Mouse (Mus musculus) G1E (cell line): ENCODE results near the gene Tbc1d16.

Experiments used
- CTCF ChIP-seq: IDR thresholded peaks from 2 replicates; pipeline ENCODE4 v1.5.1; 2012; ENCODE audit warnings: low read depth, low read length, inconsistent platforms, mixed read lengths
- TAL1 ChIP-seq: conservative IDR thresholded peaks from 2 replicates; pipeline ENCODE4 v1.6.1; 2012; ENCODE audit warnings: low read depth, low read length, inconsistent platforms, mixed read lengths

- TF ChIP-seq CTCF (no peak), TAL1 (no peak)
These were observed 30.4 kb downstream of the Tbc1d16 start for GRCm38 (mm10) chr11:119197618-119198563.
